Mouse (Mus musculus) forebrain, embryonic 11.5 days (tissue): ENCODE measurements around the gene Krtdap. TPM values are rescaled to one million over a fixed set of nuclear protein-coding genes. Genes with fewer than 3 reads are reported as not detected.

Experiments used
- ATAC-seq: fragments of 200-750 bp; cut with Nextera tagmentation; replicated peaks from 2 replicates; pipeline ENCODE4 v1.8.0; 2017; ENCODE audit warnings: moderate TSS enrichment; ENCODE audit not compliant: low FRiP score
- DNase-seq: peaks from one replicate; pipeline ENCODE4 v3.0.0-alpha.2; 2017; ENCODE audit warnings: low spot score
- H3K27ac ChIP-seq: fragments of 300-500 bp; sonication (generic); 2 replicates; pipeline ENCODE4 v1.5.1; 2014; ENCODE audit warnings: low read depth, low read length
- H3K27me3 ChIP-seq: fragments of 300-500 bp; sonication (generic); 2 replicates; pipeline ENCODE4 v1.6.1; 2014; ENCODE audit warnings: mild to moderate bottlenecking, low read length, mixed read lengths; ENCODE audit not compliant: control insufficient read depth, insufficient read depth
- H3K36me3 ChIP-seq: fragments of 300-500 bp; sonication (generic); 2 replicates; pipeline ENCODE4 v1.6.1; 2014; ENCODE audit warnings: mild to moderate bottlenecking, low read length, moderate library complexity, mixed read lengths; ENCODE audit not compliant: control insufficient read depth, insufficient read depth
- H3K4me1 ChIP-seq: fragments of 300-500 bp; sonication (generic); replicated peaks from 2 replicates; pipeline ENCODE4 v1.6.1; 2014; ENCODE audit warnings: low read length, mixed read lengths; ENCODE audit not compliant: control insufficient read depth, insufficient read depth
- H3K4me2 ChIP-seq: fragments of 300-500 bp; sonication (generic); 2 replicates; pipeline ENCODE4 v1.6.1; 2014; ENCODE audit warnings: low read depth, mild to moderate bottlenecking, low read length, moderate library complexity, mixed read lengths; ENCODE audit not compliant: severe bottlenecking
- H3K4me3 ChIP-seq: fragments of 300-500 bp; sonication (generic); 2 replicates; pipeline ENCODE4 v1.5.1; 2014; ENCODE audit warnings: low read depth, low read length
- H3K9ac ChIP-seq: fragments of 300-500 bp; sonication (generic); 2 replicates; pipeline ENCODE4 v1.6.1; 2014; ENCODE audit warnings: low read length
- H3K9me3 ChIP-seq: fragments of 300-500 bp; sonication (generic); 2 replicates; pipeline ENCODE4 v1.6.1; 2016; ENCODE audit warnings: low read length, mixed read lengths; ENCODE audit not compliant: control insufficient read depth
- WGBS: fragments of 180-500 bp; shearing (Covaris S2); extraction: QIAGEN DNeasy Blood & Tissue Kit; methylation state at CpG from one replicate; pipeline ENCODE4 v1.1.7; 2014; 5-methylcytosine and 5-hydroxymethylcytosine counted together
- polyA plus RNA-seq: library from polyadenylated mRNA; unstranded; fragments of >200 nt; fragmentation: Nextera tagmentation; extraction: Ambion mirVana; gene quantifications from 2 replicates; pipeline ENCODE4 v1.2.1, GENCODE M21; 2014

Krtdap gene
- polyA plus RNA-seq, 1 experiment from 2014 or later = not detected

- H3K9ac ChIP-seq = no peak overlapping the region
- ATAC-seq (no peak), DNase-seq (no peak)
- no peak overlapping the region for H3K4me2 ChIP-seq
- no peaks in the 10 kb centered on the region for H3K36me3 ChIP-seq
- no peaks in the 10 kb centered on the region for H3K4me1 ChIP-seq
- WGBS = 74% methylated on average over 4 of the region's 4 CpGs
- no peaks in the 10 kb centered on the region for H3K9me3 ChIP-seq
- no peaks in the 10 kb centered on the region for H3K27me3 ChIP-seq
- no peak overlapping the region for H3K4me3 ChIP-seq
- no peak overlapping the region for H3K27ac ChIP-seq
Measured at GRCm38 (mm10) chr7:30781792-30782191, 5.9 kb upstream of the Krtdap start.

- H3K36me3 ChIP-seq = no peaks in the 10 kb centered on the region
- H3K9me3 ChIP-seq = no peaks in the 10 kb centered on the region
- no peak overlapping the region for H3K4me3 ChIP-seq
- H3K4me2 ChIP-seq = no peak overlapping the region
- no peaks in the 10 kb centered on the region for H3K4me1 ChIP-seq
- DNase-seq (no peak), ATAC-seq (no peak)
- H3K27me3 ChIP-seq = no peaks in the 10 kb centered on the region
- WGBS = 79% methylated on average over 3 of the region's 3 CpGs
- no peak overlapping the region for H3K27ac ChIP-seq
- no peak overlapping the region for H3K9ac ChIP-seq
Measured at GRCm38 (mm10) chr7:30782658-30783057, 5.0 kb upstream of the Krtdap start.

- WGBS = 88% methylated on average over 1 of the region's 1 CpGs
- Histone ChIP-seq H3K4me2 (no peak overlapping the region), H3K36me3 (no peaks in the 10 kb centered on the region), H3K27me3 (no peaks in the 10 kb centered on the region), H3K9ac (no peak overlapping the region), H3K9me3 (no peaks in the 10 kb centered on the region), H3K27ac (no peak overlapping the region), H3K4me3 (no peak overlapping the region), H3K4me1 (no peaks in the 10 kb centered on the region)
- no peak for DNase-seq
- ATAC-seq = no peak
Measured at GRCm38 (mm10) chr7:30785154-30785553, 2.5 kb upstream of the Krtdap start.

- Histone ChIP-seq H3K9ac (no peak overlapping the region), H3K36me3 (no peaks in the 10 kb centered on the region), H3K9me3 (no peaks in the 10 kb centered on the region), H3K4me2 (no peak overlapping the region), H3K4me1 (no peaks in the 10 kb centered on the region), H3K4me3 (no peak overlapping the region), H3K27me3 (no peaks in the 10 kb centered on the region), H3K27ac (no peak overlapping the region)
- DNase-seq = no peak
- peak; percentile 71 for ATAC-seq
- 58% methylated on average over 13 of the region's 13 CpGs for WGBS
Measured at GRCm38 (mm10) chr7:30785721-30786546, 1.8 kb upstream of the Krtdap start.

GRCm38 (mm10) chr7:30790141-30790540, 2.4 kb downstream of the Krtdap start:
- Histone ChIP-seq H3K36me3 (no peaks in the 10 kb centered on the region), H3K27ac (no peak overlapping the region), H3K4me1 (no peaks in the 10 kb centered on the region), H3K4me2 (no peak overlapping the region), H3K4me3 (no peak overlapping the region), H3K27me3 (no peaks in the 10 kb centered on the region), H3K9me3 (no peaks in the 10 kb centered on the region), H3K9ac (no peak overlapping the region)
- DNase-seq = no peak
- WGBS = 82% methylated on average over 10 of the region's 10 CpGs
- no peak for ATAC-seq

- no peak for DNase-seq
- H3K9ac ChIP-seq = no peak overlapping the region
- ATAC-seq = no peak
- H3K4me2 ChIP-seq = no peak overlapping the region
- H3K36me3 ChIP-seq = no peaks in the 10 kb centered on the region
- no peak overlapping the region for H3K27ac ChIP-seq
- WGBS = 27% methylated on average over 9 of the region's 9 CpGs
- no peaks in the 10 kb centered on the region for H3K4me1 ChIP-seq
- H3K27me3 ChIP-seq = no peaks in the 10 kb centered on the region
- no peaks in the 10 kb centered on the region for H3K9me3 ChIP-seq
- H3K4me3 ChIP-seq = no peak overlapping the region
Measured at GRCm38 (mm10) chr7:30791921-30792320, 4.2 kb downstream of the Krtdap start.

- H3K36me3 ChIP-seq = no peaks in the 10 kb centered on the region
- H3K9me3 ChIP-seq = no peaks in the 10 kb centered on the region
- H3K4me1 ChIP-seq = no peaks in the 10 kb centered on the region
- H3K9ac ChIP-seq = no peak overlapping the region
- H3K4me3 ChIP-seq = no peak overlapping the region
- ATAC-seq = no peak
- H3K4me2 ChIP-seq = no peak overlapping the region
- DNase-seq = no peak
- H3K27me3 ChIP-seq = no peaks in the 10 kb centered on the region
- no peak overlapping the region for H3K27ac ChIP-seq
Measured at GRCm38 (mm10) chr7:30794921-30795320, 7.2 kb downstream of the Krtdap start.

GRCm38 (mm10) chr7:30796790-30797189, 9.1 kb downstream of the Krtdap start:
- DNase-seq (no peak), ATAC-seq (no peak)
- Histone ChIP-seq H3K27ac (no peak overlapping the region), H3K4me2 (no peak overlapping the region), H3K4me3 (no peak overlapping the region), H3K9ac (no peak overlapping the region), H3K36me3 (no peaks in the 10 kb centered on the region), H3K27me3 (no peaks in the 10 kb centered on the region), H3K9me3 (no peaks in the 10 kb centered on the region; the same call in 1 of the 2 replicates), H3K4me1 (no peaks in the 10 kb centered on the region)
- WGBS = 86% methylated on average over 1 of the region's 1 CpGs

GRCm38 (mm10) chr7:30800653-30801052, 13.0 kb downstream of the Krtdap start:
- Histone ChIP-seq H3K4me1 (no peaks in the 10 kb centered on the region), H3K9ac (no peak overlapping the region), H3K27ac (no peak overlapping the region), H3K4me2 (no peak overlapping the region), H3K36me3 (no peaks in the 10 kb centered on the region), H3K4me3 (no peak overlapping the region), H3K27me3 (no peaks in the 10 kb centered on the region), H3K9me3 (no peaks in the 10 kb centered on the region; the same call in 1 of the 2 replicates)
- ATAC-seq (no peak), DNase-seq (no peak)
